Mouse (Mus musculus) bone marrow macrophage, adult 2 months (primary cell): Measurements from ENCODE around the gene Nbea.

ENCODE experiments used
- CTCF ChIP-seq: IDR thresholded peaks from 2 replicates; pipeline ENCODE4 v1.5.1; 2012; ENCODE audit warnings: low read depth, mild to moderate bottlenecking, low read length, moderate library complexity
- POLR2A ChIP-seq: IDR thresholded peaks from 2 replicates; pipeline ENCODE4 v1.6.1; 2012; ENCODE audit warnings: mild to moderate bottlenecking, low read depth, low read length, borderline replicate concordance

DNA sequence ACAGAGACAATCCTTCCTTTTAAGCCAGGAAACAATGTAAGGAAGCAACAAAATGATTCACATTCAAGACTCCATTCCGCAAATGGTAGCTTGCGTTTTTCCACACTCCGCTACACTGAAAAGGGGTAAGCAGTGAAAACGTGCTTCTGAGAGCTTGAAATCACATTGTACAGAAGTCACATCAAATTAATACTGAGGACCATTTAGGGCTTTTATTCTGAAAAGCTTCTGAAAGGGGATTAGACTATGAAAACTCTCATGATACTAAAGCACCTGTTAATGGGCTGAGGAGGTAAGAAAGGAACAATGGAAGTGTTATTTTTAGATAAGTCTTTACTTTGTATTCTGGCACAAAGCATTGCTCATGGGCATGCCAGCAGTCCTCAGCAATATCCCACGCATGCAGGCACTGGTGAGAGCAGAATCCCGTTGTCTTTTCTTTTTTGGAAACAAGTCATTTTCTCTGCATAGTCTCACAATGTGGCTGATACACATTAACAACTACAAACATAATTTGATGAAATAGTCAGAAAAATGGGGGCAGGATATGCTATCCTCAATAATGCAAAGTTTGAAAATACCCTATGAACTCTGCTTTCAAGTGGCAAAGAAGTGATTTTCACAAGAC lies 428.4 kb downstream of the Nbea start:
- no peak for TF ChIP-seq CTCF
- no peak for TF ChIP-seq POLR2A
